Mouse (Mus musculus) T-helper 1 cell (primary cell): ENCODE measurements at regions not wholly inside any gene's neighbourhood (a gene's known extent, or its start where the extent isn't known, plus 50 kb on each side); places are given as distances from the start of the nearest gene placed in this dataset.

ENCODE experiments used
- in situ Hi-C: fragments of 300-600 bp; cut with MboI, MseI; formaldehyde crosslinking; loops from one replicate; pipeline ENCODE4 v1.15.1; 2025; ENCODE audit warnings: high pct_unique_total_duplicates

GRCm38 (mm10) chr19:52565401-52565800, 301.3 kb downstream of the Ins1 start:
- in situ Hi-C loops, result no loop called here

GRCm38 (mm10) chr19:52534758-52535157, 270.7 kb downstream of the Ins1 start:
- in situ Hi-C loops, result no loop called here

- in situ Hi-C loops, result no loop called here
These were observed 261.4 kb downstream of the Ins1 start for GRCm38 (mm10) chr19:52525509-52525908.

- in situ Hi-C loops, result no loop called here
These were observed 239.2 kb downstream of the Ins1 start for GRCm38 (mm10) chr19:52503331-52503730.
